Mouse (Mus musculus) spleen, adult 12 weeks (tissue): ENCODE results near the gene Dock10.

Source experiments
- DNase-seq: peaks from one replicate; pipeline ENCODE4 v3.0.0; 2022; ENCODE audit warnings: low spot score

Dock10 gene

DNA sequence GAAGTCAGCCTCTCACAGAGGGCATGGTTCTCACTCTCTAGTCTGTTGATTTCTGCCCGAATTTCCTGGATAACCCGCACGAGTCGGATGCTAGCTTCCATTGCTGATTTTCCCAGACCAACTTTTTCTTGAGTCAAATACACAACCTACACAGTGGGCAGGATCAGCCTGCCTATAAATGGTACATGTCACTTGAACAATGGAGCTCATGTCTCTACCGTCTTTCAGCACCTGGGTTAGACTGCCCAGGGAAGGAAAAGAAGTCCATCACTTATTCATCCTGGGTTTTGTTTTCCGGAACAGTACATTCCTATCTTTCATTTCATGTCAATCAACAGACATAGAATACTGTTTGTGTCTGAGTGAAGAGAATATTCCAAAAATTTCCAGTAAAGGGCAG, 297.0 kb downstream of the Dock10 start, which contains the start of gene Gm45261:
Gene Gm45261 (minus strand): TSS at position 101 of the 400 bp plus-strand sequence.
- no peak for DNase-seq

DNA sequence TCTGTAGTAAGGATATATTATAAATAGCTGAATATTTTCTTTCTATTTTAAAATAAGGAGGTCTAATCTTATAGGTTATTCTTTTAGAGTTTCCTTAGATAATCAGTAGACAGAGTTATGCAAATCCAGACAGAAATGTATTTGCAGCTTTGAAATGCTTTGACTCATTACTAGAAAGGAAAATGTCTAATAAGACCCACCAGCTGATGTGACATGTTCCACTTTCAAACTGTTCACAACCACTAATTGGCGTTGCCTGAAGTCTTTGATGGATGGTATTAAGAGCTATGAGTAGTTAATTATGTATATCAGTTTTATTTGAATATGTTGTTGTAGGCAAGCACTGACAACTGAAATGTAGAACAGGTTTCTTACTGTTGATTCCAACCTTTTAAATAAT, 298.4 kb downstream of the Dock10 start:
- no peak for DNase-seq

DNA sequence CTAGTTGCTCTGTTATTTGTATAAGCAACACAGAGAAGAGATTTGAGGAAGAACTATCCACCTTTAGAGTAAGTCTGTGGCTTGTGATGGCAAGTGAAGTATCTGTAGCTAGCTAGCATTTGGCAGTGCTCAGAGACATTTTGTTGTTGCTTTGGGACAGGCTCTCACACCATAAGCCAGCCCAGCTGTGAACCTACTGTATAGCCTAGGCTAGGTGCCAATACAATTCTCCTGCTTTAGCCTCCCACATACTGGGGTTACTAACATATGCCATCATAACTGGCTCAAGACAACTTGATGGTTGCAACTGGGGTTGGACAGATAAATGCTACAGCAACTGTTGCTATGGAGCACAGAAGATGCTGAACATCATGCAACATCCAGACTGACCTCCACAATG, 298.9 kb downstream of the Dock10 start:
- no peak for DNase-seq

DNA sequence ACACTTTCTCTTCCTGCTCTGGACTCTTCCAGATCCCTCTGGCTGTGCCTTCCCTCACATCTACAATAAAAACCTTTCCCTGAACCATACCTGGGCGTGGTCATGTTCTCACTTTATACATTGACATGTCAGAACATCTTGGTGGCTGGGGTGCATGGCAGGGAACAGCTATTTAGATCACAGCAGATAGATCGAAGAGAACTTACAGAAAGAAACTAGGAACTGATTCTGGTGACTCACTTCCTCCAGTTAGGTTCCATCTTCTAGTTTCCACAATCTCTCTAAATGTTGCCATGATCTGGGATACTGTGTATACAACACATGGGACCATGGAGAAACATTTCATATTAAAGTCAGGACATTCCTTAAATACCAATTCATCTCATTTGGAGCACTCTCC, 304.4 kb downstream of the Dock10 start:
- DNase-seq, result no peak

DNA sequence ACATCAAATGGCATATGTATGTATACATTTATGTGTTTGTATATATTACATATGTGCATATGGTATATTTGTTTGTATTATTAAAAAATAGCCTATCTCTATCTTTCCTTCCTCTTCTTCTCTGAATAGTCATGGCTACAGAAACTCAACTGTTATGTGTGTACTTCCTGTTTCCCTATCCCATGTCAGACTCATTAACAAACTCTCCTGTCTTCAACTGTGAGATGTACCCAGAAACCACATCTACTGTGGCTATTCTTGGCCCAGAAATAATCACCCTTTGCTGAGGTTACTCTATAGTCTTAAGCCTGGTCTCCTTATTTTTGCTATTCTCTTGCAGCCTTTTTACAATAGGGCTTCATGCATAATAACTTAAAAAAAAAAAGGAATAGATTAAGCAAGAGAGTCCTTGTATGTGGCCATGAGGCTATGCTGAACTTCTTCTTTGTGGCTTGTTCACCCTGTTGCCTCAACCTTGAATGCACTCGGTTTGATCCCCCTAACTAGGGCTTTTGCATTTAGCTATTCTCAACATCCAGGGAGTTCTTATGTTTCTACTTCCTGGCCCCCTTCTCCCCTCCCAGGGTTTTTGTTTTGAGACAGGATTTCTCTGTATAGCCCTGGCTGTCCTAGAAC, 306.3 kb downstream of the Dock10 start:
- DNase-seq, result no peak
